Mouse (Mus musculus): ENCODE measurements around the gene Tapbp.

DNA sequence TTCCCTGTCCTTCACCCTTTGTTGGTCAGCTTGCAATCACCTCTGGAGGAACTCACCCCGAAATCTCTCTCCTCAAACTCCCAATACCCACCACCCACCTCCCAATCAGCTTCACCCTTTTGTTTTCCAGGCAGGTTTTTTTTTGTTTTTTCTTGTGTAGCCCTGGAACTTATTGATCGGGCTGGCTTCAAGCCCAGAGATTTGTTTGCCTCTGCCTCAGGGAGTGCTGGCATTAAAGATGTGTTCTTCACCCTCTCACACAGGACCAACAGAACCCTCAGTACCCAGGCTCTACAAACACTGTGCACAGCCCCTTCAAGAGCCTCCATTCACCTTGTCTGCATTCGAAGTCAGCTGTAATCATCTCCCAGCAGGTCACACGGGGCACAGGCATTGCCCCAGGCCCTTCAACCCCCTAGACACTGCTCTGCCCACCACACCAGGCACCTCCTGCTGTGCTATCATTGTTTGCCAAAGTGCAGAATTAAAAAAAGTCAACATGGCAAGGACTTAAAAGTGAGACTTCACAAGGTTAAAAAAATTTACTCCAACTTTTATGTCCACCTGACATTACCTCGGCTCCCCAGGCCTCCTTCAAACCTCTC lies 38.4 kb downstream of the Tapbp start:
- no peak for TF ChIP-seq CTCF (IDR thresholded peaks at IDR 0.05; ENCODE audit: control insufficient read depth, insufficient read depth, insufficient read length)
- TF ChIP-seq USF1 (IDR thresholded peaks at IDR 0.05; ENCODE audit: low read depth): no peak
- TF ChIP-seq MAX (IDR thresholded peaks at IDR 0.05): no peak
